Mouse (Mus musculus): ENCODE measurements around the gene Slit3. TPM values are rescaled to one million over a fixed set of nuclear protein-coding genes. Genes with fewer than 3 reads are reported as not detected.

Slit3 gene
- polyA plus RNA-seq, 1 experiment from 2014 or later: 21.9 TPM

DNA sequence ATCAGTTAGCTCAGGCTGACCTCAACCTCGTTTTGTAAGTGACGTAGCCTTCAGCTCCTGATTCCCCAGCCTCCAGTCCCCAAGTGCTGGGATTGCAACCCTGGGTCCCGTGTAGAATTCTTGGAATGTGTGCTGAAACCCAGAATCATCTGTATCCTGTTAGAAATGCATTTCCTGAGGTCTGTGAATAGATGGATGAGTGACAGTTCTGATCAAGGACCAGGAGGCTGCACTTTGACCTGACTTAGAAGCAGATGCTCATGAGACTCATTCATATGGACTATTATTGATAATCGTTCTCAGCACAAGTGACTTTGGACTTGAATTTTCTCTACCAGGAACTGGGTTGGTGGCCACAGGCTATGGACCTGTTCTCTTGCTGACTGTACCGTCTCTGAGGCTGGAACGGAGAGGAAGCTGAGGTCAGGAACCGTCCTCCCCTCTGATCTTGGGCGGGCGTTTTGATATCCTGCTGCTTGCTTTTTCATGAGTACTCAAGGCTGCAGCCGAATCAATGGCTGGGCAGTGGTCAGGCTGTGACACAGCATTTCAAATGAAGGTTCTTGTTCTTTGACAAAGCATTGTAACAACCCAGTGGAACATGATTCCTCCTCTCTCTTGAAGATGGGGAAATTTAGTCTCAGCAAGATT, 401.9 kb downstream of the Slit3 start:
- Histone ChIP-seq H3K36me3 (no peaks in the 10 kb centered on the region), H3K4me3 (no peak overlapping the region), H3K27me3 (ENCODE audit: low read depth, poor library complexity, severe bottlenecking) (no peaks in the 10 kb centered on the region), H3K9me3 (replicated peaks) (no peaks in the 10 kb centered on the region), H3K27ac (no peak overlapping the region), H3K4me1 (peaks cover 55% of the 10 kb centered on the region)
- no peak for DNase-seq (ENCODE audit: low spot score)
- WGBS: 44% methylated on average over 10 of the region's 10 CpGs

DNA sequence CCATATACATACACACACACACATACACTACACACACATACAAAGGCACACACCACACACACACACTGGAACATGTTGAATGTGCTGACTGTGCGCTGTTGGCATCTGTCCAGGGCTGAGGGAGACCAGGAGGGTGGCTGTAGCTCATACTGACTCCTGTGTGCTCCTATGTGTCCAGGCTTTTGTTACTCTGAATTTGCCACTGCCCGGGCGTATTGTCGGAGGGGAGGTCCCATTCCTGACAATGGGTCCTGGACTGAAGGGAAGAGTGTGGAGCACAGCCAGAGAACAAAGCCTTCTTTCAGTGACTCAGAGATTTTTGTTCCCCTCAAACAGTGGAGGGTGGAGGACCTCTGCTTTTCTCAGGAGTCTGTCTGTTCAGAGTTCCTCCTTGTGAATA, 402.7 kb downstream of the Slit3 start:
- Histone ChIP-seq H3K36me3 (no peaks in the 10 kb centered on the region), H3K27ac (no peak overlapping the region; the same call in 1 of the 2 replicates), H3K9me3 (replicated peaks) (no peaks in the 10 kb centered on the region), H3K4me3 (no peak overlapping the region), H3K27me3 (ENCODE audit: low read depth, poor library complexity, severe bottlenecking) (no peaks in the 10 kb centered on the region), H3K4me1 (peaks cover 63% of the 10 kb centered on the region)
- WGBS: 92% methylated on average over 4 of the region's 4 CpGs
- no peak for DNase-seq (ENCODE audit: low spot score)

DNA sequence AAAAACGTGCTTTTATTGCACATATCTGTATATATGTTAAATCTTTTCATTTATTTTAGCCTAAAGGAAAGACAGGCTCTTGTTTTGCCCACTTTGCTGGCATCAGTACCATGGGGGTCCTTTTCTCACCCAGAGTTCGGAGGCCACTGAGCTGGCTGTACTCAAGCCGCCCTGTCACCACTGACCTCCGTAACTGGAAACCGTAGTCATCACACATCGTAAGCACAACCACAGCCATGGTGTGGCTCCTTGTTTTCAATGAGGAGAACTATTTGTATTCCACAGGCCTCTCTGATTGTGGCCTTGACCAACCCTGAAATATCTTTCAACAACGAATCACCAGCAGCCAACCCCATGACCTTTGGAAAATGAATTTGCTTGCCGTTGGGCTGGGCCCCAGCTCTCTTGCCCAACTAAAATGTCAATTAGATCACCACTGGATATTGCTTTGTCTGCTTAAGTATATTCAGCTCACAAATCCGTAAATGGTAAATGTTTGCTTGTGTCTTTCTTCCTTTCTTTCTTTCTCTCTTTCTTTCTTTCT, 405.3 kb downstream of the Slit3 start:
- Histone ChIP-seq H3K9me3 (replicated peaks) (no peaks in the 10 kb centered on the region), H3K27me3 (ENCODE audit: low read depth, poor library complexity, severe bottlenecking) (no peaks in the 10 kb centered on the region), H3K4me1 (peaks cover 66% of the 10 kb centered on the region), H3K27ac (0 out of 2 replicates have a peak overlapping the region, but pooled peaks have one; percentile 21), H3K4me3 (no peak overlapping the region), H3K36me3 (no peaks in the 10 kb centered on the region)
- WGBS: 65% methylated on average over 9 of the region's 9 CpGs
- no peak for DNase-seq (ENCODE audit: low spot score)

DNA sequence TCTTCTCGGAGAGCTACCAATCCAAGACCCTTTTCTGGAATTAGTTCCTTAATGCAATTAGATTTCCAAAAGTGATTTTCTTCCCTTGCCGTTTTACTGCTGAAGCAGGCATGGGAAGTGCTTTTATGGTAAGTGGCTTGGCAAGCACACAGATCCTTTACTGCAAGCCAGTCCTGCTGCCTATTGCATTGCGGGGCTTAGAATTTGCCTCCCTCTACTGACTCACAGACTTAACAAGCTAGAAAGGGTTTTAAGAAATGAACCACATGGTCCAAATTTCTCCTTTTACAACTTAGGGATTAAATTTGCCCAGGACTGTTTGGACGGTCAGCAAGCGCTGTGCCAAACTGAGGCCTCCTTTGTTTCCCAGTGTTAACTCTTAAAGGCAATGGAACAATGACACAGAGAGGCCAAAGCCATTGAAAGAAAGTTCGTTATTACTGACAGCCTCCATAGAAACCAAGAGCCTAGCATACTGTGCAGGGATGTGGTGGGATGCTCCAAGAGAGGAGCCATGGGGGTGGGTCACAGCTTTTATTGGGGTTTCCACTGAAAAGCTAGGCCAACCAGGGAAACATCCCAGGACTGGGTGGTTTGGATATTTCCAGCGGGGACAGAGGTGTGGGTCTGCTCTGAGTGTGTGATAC, 406.9 kb downstream of the Slit3 start:
- DNase-seq (ENCODE audit: low spot score): no peak
- H3K27ac ChIP-seq: peak overlapping the region; percentile 69; the same call in 1 of the 2 replicates

DNA sequence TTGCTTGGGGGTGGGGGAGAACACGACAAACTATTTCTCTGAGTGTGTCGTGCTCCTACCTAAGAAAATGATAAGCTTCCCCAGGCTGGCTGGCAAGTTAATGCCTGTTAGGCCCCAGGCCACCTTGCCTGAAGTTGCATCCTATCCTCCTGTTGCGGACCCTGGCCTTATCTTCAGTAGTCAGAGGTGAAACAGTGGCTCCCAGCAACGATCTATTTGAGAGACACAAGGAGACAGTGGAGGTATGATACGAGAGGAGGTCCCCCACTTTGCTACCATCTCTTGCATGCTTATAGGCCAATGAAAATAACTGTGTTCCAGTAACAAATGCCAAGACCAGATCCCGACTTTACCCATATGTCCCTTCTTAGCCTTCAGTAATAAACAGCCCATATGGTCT, 414.0 kb downstream of the Slit3 start:
- Histone ChIP-seq H3K4me3 (no peak overlapping the region), H3K9me3 (replicated peaks) (no peaks in the 10 kb centered on the region), H3K27ac (no peak overlapping the region), H3K27me3 (ENCODE audit: low read depth, poor library complexity, severe bottlenecking) (peaks cover 13% of the 10 kb centered on the region; the same call in 1 of the 2 replicates), H3K36me3 (no peaks in the 10 kb centered on the region), H3K4me1 (peaks cover 10% of the 10 kb centered on the region)
- DNase-seq (ENCODE audit: low spot score): no peak
- WGBS: 74% methylated on average over 6 of the region's 6 CpGs

More for the DNA sequence above, 406.9 kb downstream of the Slit3 start:
- Histone ChIP-seq H3K27me3 (ENCODE audit: low read depth, poor library complexity, severe bottlenecking) (0 out of 2 replicates have a peak, but pooled peaks cover 9% of the 10 kb centered on the region), H3K4me1 (peaks cover 49% of the 10 kb centered on the region), H3K4me3 (no peak overlapping the region), H3K36me3 (no peaks in the 10 kb centered on the region), H3K9me3 (replicated peaks) (no peaks in the 10 kb centered on the region)
- WGBS: 64% methylated on average over 7 of the region's 7 CpGs

DNA sequence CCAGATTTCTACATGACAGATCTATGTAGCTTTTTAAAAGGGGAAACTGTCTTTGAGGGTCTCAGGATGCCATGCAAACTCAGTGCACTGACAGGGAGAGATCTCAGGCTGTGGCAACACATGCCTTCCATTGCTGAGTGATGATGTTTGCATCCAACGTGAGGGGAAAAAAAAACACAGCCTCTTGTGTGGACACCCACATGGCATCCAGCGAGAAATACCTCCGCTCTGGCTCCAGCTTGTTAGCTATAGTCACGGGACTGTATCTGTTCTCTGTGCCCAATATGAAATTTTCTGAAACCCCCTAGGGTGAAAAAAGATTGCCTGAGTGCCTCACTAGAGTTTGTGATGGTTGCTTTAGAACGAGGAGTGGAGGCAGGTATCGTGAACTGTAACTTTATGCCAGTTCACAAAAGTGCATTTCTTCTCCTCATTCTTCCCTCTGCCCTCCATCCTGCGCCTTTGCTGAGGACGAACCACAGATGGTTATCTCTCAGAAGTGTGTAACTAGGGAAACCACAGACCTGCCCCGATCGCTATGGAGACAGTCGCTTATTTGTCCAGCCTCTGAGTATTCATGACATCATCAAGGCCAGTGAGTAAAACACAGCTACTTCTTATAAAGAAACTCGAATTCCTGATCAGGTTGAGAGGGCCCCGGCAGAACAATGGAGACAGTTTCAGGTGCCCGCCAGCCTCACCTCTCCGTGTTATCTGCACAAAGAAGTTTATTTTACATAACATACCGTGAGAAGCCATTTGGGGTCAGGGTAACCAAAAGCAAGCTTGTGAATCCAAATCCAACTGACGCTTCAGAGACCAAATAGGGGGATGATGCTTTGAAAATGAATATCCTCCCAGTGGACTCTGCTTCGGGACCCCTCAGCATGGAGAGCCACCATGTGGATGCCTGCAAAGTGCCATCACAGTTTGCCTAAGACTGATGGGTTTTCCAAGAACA, 416.4 kb downstream of the Slit3 start:
- H3K27me3 ChIP-seq (ENCODE audit: low read depth, poor library complexity, severe bottlenecking): peaks cover 14% of the 10 kb centered on the region; the same call in 1 of the 2 replicates
- 75% methylated on average over 18 of the region's 18 CpGs for WGBS

DNA sequence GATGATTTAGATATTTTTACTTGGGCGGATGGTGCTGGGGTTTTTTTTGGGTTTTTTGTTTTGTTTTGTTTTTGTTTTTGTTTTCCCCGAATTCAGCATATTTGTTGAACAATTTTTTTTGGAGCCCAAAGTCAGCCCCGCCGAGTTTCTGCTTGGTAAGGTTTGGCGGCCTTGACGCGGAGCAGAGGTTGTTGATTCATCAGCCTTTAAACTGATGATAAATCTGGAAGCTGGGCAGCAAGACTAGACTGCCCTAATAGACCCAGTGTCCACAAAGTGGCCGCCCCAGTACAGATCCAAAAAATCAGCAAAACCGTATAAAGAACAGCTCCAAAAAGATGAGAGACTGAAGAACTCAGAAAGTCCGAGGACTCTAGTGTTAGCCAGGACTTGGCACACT, 421.7 kb downstream of the Slit3 start:
- no peak overlapping the region for H3K27ac ChIP-seq
- no peaks in the 10 kb centered on the region for H3K9me3 ChIP-seq (replicated peaks)
- no peak overlapping the region for H3K4me3 ChIP-seq
- 88% methylated on average over 10 of the region's 10 CpGs for WGBS
- H3K27me3 ChIP-seq (ENCODE audit: low read depth, poor library complexity, severe bottlenecking): peaks cover 48% of the 10 kb centered on the region
- no peaks in the 10 kb centered on the region for H3K36me3 ChIP-seq
- no peak for DNase-seq (ENCODE audit: low spot score)
- peaks cover 43% of the 10 kb centered on the region for H3K4me1 ChIP-seq

More for the DNA sequence above, 416.4 kb downstream of the Slit3 start:
- Histone ChIP-seq H3K4me3 (no peak overlapping the region), H3K36me3 (no peaks in the 10 kb centered on the region), H3K4me1 (peaks cover 15% of the 10 kb centered on the region), H3K9me3 (replicated peaks) (no peaks in the 10 kb centered on the region), H3K27ac (no peak overlapping the region)
- DNase-seq (ENCODE audit: low spot score): no peak

DNA sequence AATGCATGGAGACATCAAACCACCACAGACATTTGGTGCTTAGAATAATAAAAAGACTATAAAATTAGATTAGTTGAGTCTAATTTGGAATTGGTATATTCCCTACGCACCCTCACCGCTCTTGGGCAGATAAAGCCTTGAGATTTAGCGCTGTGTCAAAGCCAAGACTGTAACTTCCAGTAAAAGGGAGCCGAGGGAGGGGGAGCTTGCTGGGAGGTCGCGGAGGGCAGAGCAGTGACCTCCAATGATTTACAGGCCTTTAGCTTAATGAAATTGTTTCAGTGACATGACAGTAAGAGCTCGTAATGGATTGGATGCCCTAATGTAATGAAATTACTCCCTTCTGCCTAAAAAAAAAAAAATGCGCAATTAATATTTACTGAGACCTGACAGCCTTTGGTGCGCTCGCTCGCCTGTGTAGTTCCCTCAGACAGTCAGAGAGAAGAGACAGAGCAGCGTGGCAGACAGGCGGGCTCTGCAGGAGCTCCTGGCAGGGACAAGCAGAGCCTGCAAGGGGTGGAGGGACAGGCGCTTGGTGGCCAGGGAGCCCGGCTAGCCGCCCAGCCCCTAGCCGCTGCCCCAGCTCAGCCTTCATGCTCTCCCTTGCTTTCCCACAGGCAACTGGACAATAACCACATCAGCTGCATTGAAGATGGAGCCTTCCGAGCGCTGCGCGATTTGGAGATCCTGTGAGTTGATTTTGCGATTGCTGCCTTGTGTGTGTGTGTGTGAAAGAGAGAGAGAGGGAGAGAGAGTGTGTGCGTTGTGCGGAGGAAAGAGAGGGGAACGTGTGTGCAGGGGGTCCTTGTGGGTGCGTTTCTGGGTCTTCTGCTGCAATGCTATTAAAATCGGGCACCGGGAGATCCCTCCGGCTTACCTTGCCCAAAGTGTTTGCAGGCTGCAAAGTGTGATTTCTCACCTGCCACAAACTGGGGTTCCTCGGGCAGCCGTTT, 423.4 kb downstream of the Slit3 start:
- H3K27ac ChIP-seq: peak overlapping the region; percentile 27; the same call in 1 of the 2 replicates
- WGBS: 29% methylated on average over 31 of the region's 31 CpGs
- peak overlapping the region; percentile 28 for H3K4me3 ChIP-seq

DNA sequence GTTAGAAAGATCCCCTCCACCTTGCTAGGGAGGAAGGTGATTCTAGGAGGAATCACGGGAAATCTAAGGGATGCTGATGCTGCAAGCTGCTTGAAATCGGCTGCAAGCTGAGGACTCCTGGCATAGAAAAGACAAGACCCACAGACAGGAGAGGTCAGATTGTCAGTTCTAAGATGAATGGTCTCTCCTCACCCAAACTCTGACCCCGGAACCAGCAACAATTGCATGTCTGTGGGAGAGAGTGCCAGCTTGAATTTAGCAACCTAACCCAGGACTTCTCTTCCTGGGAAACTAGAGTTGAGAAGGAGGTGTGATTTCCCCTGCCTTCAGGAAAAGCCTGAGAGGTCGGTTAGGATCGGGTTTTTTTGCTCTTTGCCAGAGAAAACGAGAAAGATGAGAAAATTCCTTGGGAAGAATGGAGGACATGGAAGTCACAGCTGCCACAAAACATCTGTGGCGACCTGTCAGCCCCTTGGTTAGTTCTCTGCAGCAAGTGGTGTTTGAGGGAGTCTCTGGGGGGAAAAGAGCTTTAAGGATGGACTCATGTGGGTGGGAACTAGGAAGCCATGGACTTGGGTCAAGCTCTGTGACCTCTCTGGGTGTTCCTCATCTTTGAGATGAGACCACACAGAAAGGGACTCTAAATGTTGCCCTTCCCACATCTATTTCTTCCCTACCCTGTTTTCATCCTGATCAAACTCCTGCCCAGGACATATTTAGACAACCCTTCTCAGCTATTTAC, 425.2 kb downstream of the Slit3 start:
- Histone ChIP-seq H3K4me1 (peaks cover 41% of the 10 kb centered on the region), H3K36me3 (0 out of 2 replicates have a peak, but pooled peaks cover 2% of the 10 kb centered on the region), H3K9me3 (replicated peaks) (no peaks in the 10 kb centered on the region), H3K27me3 (ENCODE audit: low read depth, poor library complexity, severe bottlenecking) (peaks cover 52% of the 10 kb centered on the region), H3K27ac (no peak overlapping the region), H3K4me3 (no peak overlapping the region)
- no peak for DNase-seq (ENCODE audit: low spot score)
- WGBS: 37% methylated on average over 7 of the region's 7 CpGs

More for the DNA sequence above, 423.4 kb downstream of the Slit3 start:
- H3K27me3 ChIP-seq (ENCODE audit: low read depth, poor library complexity, severe bottlenecking): peaks cover 55% of the 10 kb centered on the region
- H3K4me1 ChIP-seq: peaks cover 48% of the 10 kb centered on the region
- H3K36me3 ChIP-seq: no peaks in the 10 kb centered on the region
- H3K9me3 ChIP-seq (replicated peaks): no peaks in the 10 kb centered on the region
- peak; percentile 44 for DNase-seq (ENCODE audit: low spot score)

DNA sequence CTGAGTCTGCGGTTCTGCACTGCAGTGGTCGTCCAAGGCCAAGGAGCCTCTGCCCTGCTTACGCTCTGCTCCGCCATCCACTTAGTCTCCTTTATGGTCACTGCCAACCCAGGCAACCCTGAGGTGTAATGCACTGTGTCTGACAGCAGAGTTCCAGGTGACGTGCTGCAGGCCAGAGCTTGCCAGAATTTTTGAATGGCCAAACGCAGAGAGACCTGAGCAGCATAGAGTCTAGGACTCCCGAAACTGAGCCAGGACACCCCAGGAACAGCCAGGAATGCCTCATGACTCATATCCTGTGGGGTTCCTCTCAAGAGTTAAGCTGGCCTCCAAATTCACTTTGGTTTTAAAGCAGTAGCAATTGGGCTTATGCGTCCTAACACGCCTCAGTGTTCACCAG, 429.0 kb downstream of the Slit3 start:
- Histone ChIP-seq H3K27me3 (ENCODE audit: low read depth, poor library complexity, severe bottlenecking) (peaks cover 22% of the 10 kb centered on the region), H3K27ac (no peak overlapping the region), H3K4me3 (no peak overlapping the region), H3K4me1 (peaks cover 36% of the 10 kb centered on the region), H3K36me3 (0 out of 2 replicates have a peak, but pooled peaks cover 2% of the 10 kb centered on the region), H3K9me3 (replicated peaks) (no peaks in the 10 kb centered on the region)
- 91% methylated on average over 9 of the region's 9 CpGs for WGBS
- no peak for DNase-seq (ENCODE audit: low spot score)

DNA sequence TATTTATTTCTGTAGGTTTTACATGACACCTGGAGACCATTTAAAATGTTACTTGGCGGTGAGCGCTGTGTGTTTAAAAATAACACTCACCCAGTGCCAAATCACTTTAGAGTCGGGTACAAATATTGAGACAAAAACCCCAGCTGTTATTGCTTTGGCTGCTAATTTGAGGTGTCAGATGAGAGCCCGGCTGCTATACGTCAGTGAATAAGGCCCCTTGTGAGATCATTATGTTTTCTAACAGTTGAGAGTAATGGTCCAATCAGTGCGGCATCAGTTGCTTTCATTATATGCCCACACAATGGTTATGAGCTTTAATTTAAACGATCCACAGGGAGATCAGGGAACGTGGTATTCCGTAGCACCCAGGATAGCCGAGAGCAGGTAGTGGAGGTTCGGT, 435.2 kb downstream of the Slit3 start:
- H3K4me1 ChIP-seq: peaks cover 53% of the 10 kb centered on the region
- DNase-seq (ENCODE audit: low spot score): no peak
- H3K4me3 ChIP-seq: no peak overlapping the region
- H3K36me3 ChIP-seq: no peaks in the 10 kb centered on the region
- no peak overlapping the region for H3K27ac ChIP-seq
- no peaks in the 10 kb centered on the region for H3K9me3 ChIP-seq (replicated peaks)
- 57% methylated on average over 11 of the region's 11 CpGs for WGBS
- no peaks in the 10 kb centered on the region for H3K27me3 ChIP-seq (ENCODE audit: low read depth, poor library complexity, severe bottlenecking)
